Mouse (Mus musculus): ENCODE measurements around the gene Krtap5-5.
"Not testable (repeated sequence)": the region's sequence is repeated elsewhere in the genome, so short reads cannot be mapped to it uniquely, and the experiment has no call there.

DNA sequence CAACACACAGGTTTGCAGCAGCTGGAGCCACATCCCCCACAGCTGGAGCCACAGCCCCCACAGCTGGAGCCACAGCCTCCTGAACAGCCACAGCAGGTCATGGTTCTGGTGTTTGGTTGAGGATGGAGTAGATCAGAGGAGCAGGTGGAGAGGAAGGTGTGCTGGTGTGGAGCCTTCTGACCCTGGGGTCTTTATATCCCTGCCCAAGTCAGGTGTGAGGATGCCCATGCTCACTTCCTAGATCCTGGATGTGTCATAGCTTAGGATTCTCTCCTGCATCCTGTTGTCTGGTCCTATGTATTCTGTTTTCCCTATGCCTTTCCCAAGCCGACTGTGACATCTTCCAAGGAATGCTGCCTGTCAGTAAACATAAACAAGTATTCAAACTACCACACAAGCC lies 28.5 kb upstream of the Krtap5-5 start, which contains the start of gene Gm2431:
- not testable (repeated sequence) for TF ChIP-seq POLR2A, CTCF (IDR thresholded peaks at IDR 0.05; ENCODE audit: extremely low read depth, insufficient read depth, low read length)

All from cortical plate, adult 2 months (tissue).